Mouse (Mus musculus): ENCODE measurements at regions not wholly inside any gene's neighbourhood (a gene's known extent, or its start where the extent isn't known, plus 50 kb on each side); places are given as distances from the start of the nearest gene placed in this dataset.

DNA sequence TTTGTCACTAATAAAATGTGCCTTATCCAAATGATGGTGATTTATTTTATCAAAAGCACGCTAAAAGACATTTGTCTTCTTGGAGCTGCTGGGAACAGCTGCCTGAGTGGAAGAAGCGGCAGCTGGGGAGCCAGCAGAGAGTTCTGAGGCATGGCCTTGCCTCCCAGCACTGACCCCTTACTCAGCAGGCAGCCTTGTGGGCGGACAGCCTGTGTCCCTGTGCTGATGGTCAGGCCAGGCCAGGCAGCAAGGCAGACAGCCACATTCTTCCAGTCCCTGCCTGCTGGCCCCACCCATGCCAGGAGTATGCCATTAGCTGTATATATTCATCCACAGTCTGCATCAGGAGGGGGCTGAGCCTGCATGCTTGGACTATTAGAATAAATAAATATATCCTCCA, 329.0 kb upstream of the Irx2 start:
- no peak for TF ChIP-seq CTCF (IDR thresholded peaks at IDR 0.05; ENCODE audit: insufficient read depth, low read length)
- TF ChIP-seq POLR2A (IDR thresholded peaks at IDR 0.05; ENCODE audit: borderline replicate concordance, extremely low read depth, low read depth, low read length) = no peak
